Mouse (Mus musculus) C2C12 (cell line): ENCODE results near the gene Ccz1. TPM values are rescaled to one million over a fixed set of nuclear protein-coding genes. Genes with fewer than 3 reads are reported as not detected.
A peak's percentile ranks its signal among the peaks of the same experiment; 100 is the strongest.

ENCODE experiments used
- H3K27me3 ChIP-seq: one replicate; pipeline ENCODE4 v1.6.1; 2011; ENCODE audit not compliant: control insufficient read depth, insufficient read depth, insufficient read length
- H3K36me3 ChIP-seq: one replicate; pipeline ENCODE4 v1.6.1; 2011; ENCODE audit not compliant: control insufficient read depth, insufficient read depth
- H3K4me3 ChIP-seq: one replicate; pipeline ENCODE4 v1.5.1; 2011; ENCODE audit warnings: mild to moderate bottlenecking, control low read depth; ENCODE audit not compliant: poor library complexity, insufficient read depth, severe bottlenecking
- H3K79me2 ChIP-seq: one replicate; pipeline ENCODE4 v1.6.1; 2011; ENCODE audit not compliant: control insufficient read depth, insufficient read depth
- H3K79me3 ChIP-seq: one replicate; pipeline ENCODE4 v1.6.1; 2011; ENCODE audit warnings: low read depth, control low read depth
- H3ac ChIP-seq: one replicate; pipeline ENCODE3; 2011; ENCODE audit warnings: low read depth; ENCODE audit not compliant: control insufficient read depth, insufficient read length
- CEBPB ChIP-seq: IDR thresholded peaks from one replicate; pipeline ENCODE4 v1.6.1; 2011; ENCODE audit warnings: low read depth, mild to moderate bottlenecking, control low read depth, moderate library complexity
- CTCF ChIP-seq: IDR thresholded peaks from one replicate; pipeline ENCODE4 v1.5.1; 2011; ENCODE audit not compliant: control insufficient read depth, insufficient read depth, insufficient read length
- FOSL1 ChIP-seq: IDR thresholded peaks from one replicate; pipeline ENCODE4 v1.8.0; 2011; ENCODE audit warnings: mild to moderate bottlenecking, low read length; ENCODE audit not compliant: poor library complexity, insufficient read depth, severe bottlenecking
- MAX ChIP-seq: IDR thresholded peaks from one replicate; pipeline ENCODE4 v1.6.1; 2011; ENCODE audit warnings: mild to moderate bottlenecking, control low read depth
- MYOD1 ChIP-seq: IDR thresholded peaks from one replicate; pipeline ENCODE4 v1.6.1; 2011; ENCODE audit warnings: low read depth; ENCODE audit not compliant: control insufficient read depth, insufficient read length
- MYOG ChIP-seq: IDR thresholded peaks from one replicate; pipeline ENCODE4 v1.6.1; 2011; ENCODE audit not compliant: control insufficient read depth, insufficient read length; ENCODE audit errors: extremely low read depth
- USF1 ChIP-seq: IDR thresholded peaks from one replicate; pipeline ENCODE4 v1.6.1; 2011; ENCODE audit warnings: low read depth, mild to moderate bottlenecking, control low read depth, moderate library complexity
- polyA plus RNA-seq: library from polyadenylated mRNA; unstranded; fragments of >200 nt; fragmentation: generic; extraction: Trizol; gene quantifications from one replicate; pipeline ENCODE4 v1.2.1, GENCODE M21; 2012; ENCODE audit warnings: missing spikeins

Ccz1 gene
- polyA plus RNA-seq, 1 experiment = 35.0 TPM

DNA sequence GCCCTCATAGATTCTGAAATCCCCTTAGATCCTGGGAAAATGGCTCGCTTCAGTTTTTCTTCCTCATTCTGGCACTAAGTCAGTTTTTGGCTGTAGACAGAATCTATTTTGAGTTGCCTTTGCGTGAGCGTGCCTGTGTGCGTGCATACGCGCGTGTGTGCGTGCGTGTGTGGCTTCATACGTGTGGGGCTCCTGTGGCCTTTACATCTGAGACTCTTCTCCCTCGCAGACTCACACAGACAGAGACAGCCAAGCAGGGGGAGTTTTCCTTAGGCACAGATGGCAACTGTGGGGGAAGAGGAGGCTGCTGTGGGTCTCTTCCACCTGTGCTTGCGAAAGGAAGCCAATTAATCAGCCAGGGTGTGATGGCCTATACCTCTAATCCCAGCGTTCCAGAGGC, 32.6 kb upstream of the Ccz1 start:
- Histone ChIP-seq H3K79me3 (no peaks in the 10 kb centered on the region), H3K36me3 (no peaks in the 10 kb centered on the region), H3K79me2 (no peaks in the 10 kb centered on the region), H3ac (no peak overlapping the region), H3K4me3 (no peak overlapping the region), H3K27me3 (peaks cover 4% of the 10 kb centered on the region)
- TF ChIP-seq MYOD1 (no peak), CTCF (no peak), CEBPB (no peak), USF1 (no peak), FOSL1 (no peak)

DNA sequence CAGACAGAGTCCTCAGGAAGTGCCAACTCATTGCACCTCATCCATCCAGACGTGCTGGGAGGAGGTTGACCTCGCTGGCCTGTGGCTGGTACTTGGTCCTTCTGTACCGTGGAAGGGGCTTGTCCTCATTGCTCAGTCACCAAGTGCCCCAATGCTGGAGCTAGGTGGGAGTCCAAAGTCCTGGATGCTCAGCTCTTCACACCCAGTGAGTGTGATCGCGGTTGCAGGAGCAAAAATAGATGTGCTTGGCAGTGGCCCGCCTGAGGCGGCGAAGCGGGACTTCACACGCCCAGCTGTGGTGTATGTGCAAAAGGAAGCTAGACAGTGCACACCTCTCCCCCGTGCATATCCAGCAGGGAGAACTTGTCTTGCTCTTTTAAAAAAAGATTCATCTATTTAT, 28.5 kb upstream of the Ccz1 start:
- no peaks in the 10 kb centered on the region for H3K79me2 ChIP-seq
- H3K4me3 ChIP-seq = no peak overlapping the region
- no peak overlapping the region for H3ac ChIP-seq
- no peaks in the 10 kb centered on the region for H3K36me3 ChIP-seq
- H3K79me3 ChIP-seq = no peaks in the 10 kb centered on the region
- TF ChIP-seq MYOG (no peak), MAX (no peak), MYOD1 (no peak), CEBPB (no peak), FOSL1 (no peak), USF1 (no peak), CTCF (no peak)
- H3K27me3 ChIP-seq = peaks cover 4% of the 10 kb centered on the region

- H3K27me3 ChIP-seq = peaks cover 6% of the 10 kb centered on the region
- H3K79me2 ChIP-seq = no peaks in the 10 kb centered on the region
- H3K4me3 ChIP-seq = no peak overlapping the region
- H3K79me3 ChIP-seq = no peaks in the 10 kb centered on the region
- H3ac ChIP-seq = no peak overlapping the region
- TF ChIP-seq CEBPB (no peak), CTCF (peak; percentile 80)
- no peaks in the 10 kb centered on the region for H3K36me3 ChIP-seq
Measured at GRCm38 (mm10) chr5:144040720-144041364, 26.2 kb upstream of the Ccz1 start.

DNA sequence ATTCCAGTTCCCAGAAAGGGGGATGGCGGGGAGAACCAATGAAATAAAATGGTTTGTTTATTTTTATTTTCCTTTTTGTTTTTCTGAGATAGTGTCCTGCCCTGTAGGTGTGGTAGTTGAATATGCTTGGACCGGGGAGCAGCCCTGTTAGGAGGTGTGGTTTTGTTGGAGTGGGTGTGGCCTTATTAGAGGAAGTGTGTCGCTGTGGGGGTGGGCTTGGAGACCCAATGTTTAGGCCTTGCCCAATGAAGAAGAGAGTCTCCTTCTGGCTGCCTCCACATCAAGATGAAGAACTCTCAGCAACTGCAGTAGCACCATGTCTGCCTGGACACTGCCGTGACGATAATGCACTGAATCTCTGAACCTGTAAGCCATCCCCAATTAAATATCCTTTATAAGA, 25.2 kb upstream of the Ccz1 start:
- Histone ChIP-seq H3ac (no peak overlapping the region), H3K27me3 (peaks cover 6% of the 10 kb centered on the region), H3K79me2 (no peaks in the 10 kb centered on the region), H3K79me3 (no peaks in the 10 kb centered on the region), H3K4me3 (no peak overlapping the region), H3K36me3 (no peaks in the 10 kb centered on the region)
- TF ChIP-seq CTCF (no peak), MYOD1 (no peak), MAX (no peak), FOSL1 (no peak), USF1 (no peak), MYOG (no peak)

GRCm38 (mm10) chr5:144039156-144039675, 24.5 kb upstream of the Ccz1 start:
- Histone ChIP-seq H3K79me3 (no peaks in the 10 kb centered on the region), H3K79me2 (no peaks in the 10 kb centered on the region), H3K36me3 (no peaks in the 10 kb centered on the region), H3ac (no peak overlapping the region), H3K27me3 (peaks cover 6% of the 10 kb centered on the region), H3K4me3 (no peak overlapping the region)
- no peak for TF ChIP-seq MYOG
- no peak for TF ChIP-seq FOSL1
- TF ChIP-seq USF1 = no peak
- TF ChIP-seq MYOD1 = no peak
- TF ChIP-seq CTCF = no peak

DNA sequence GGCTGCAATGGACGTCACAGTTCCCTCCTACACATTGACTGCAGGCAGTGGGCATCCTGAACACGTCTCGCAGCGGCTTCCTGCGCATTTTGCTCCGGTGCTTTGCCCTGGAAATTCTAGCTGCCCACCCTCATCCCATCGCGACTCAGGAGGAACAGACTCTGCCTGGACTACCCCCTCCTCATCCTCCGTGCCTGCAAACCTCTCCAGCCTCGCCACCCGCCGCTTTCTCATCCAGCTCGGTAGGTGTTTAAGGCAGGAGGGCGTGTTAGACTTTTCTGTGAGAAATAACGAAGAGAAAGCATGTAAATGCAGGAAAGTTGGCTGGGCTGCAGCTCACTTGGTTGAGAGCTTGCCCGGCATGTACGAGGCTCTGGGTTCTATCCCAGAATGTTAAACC, 22.3 kb upstream of the Ccz1 start:
- Histone ChIP-seq H3K79me2 (no peaks in the 10 kb centered on the region), H3ac (no peak overlapping the region), H3K79me3 (no peaks in the 10 kb centered on the region), H3K27me3 (peaks cover 11% of the 10 kb centered on the region), H3K4me3 (no peak overlapping the region), H3K36me3 (no peaks in the 10 kb centered on the region)
- TF ChIP-seq MYOG (no peak), MAX (no peak), MYOD1 (no peak)

DNA sequence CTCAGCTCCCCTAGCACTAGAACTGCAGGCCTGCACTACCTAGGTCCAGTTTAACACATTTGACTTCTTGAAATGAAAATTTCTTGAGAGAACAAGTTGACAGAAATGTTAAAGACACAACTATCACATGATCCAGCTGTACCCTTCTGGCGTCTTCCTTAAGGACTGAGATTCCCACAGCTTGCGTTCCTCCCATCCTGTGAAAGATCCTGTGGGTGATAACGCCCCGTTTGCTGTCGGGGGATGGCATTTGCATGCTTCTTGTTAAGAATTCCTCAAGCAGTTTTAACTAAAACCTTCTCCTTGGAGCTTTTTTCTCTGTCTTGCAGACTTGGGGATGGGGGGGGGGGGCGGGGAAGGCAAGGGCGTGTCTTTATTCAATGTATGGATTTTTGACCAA, 19.9 kb upstream of the Ccz1 start:
- no peak overlapping the region for H3ac ChIP-seq
- no peaks in the 10 kb centered on the region for H3K79me3 ChIP-seq
- no peaks in the 10 kb centered on the region for H3K36me3 ChIP-seq
- H3K79me2 ChIP-seq = no peaks in the 10 kb centered on the region
- H3K4me3 ChIP-seq = no peak overlapping the region
- peaks cover 11% of the 10 kb centered on the region for H3K27me3 ChIP-seq
- TF ChIP-seq USF1 (no peak), MYOG (no peak), CEBPB (no peak), MYOD1 (no peak), FOSL1 (no peak), CTCF (no peak), MAX (no peak)
